Mouse (Mus musculus): Measurements from ENCODE around the gene Celf1.
A peak's percentile ranks its signal among the peaks of the same experiment; 100 is the strongest.

Celf1 gene

DNA sequence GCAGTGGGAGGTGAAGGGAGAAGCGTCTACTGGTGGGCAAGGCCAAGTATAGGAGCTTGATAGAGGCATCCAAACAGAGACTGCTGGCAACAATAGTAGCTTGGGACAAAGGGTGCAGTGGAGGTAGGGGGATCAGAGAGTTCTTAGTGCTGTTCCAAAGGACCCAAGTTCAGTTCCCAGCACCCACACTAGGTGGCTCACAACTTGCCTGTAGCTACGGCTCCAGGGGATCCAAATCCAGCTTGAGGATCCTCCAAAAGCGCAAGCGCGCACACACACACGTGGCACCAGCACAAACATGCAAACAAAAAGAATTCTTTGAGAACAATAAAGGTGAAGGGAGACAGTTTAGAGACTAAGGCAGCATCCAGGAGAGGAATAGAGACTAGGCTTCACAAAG lies 124.0 kb downstream of the Celf1 start:
- DNase-seq, result no peak

DNA sequence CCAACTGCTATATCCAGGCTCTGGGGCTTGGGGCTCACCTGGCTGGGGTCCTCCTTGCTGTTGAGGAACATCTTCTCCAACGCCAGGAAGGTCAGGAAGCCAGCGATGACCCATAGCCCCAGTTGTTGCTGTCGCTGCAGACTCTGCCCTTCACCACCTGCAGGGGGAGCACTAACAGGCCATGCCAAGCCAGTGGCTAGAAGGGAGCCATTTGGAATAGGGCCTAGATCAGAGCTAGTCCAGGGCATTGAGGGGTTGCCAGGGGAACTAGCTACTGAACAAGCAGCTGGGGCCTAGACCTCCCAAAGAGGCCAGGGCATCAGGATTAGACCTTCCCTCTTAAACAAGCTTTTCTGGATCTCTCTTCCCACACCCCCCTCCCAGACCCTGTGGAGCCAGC lies 125.4 kb downstream of the Celf1 start:
- DNase-seq, result peak; percentile 62

DNA sequence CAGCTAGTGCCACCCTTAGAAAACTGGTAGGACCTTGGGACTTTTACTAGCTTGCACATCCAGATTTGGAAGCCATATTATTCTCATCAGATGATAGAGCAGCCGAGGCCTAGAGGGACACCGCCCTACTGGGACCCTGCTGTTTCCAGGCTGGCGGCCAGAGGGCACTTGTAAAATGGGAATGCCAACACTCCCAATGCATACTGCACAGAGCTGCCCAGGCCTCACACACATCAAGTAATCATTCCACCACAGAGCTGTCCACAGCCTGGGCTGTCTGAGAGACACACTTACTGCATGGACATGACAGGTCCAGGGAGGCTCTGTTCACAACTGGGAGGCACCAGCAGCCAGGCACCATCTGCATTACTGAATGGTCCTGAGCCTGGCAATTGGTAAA lies 126.3 kb downstream of the Celf1 start:
- no peak for DNase-seq

DNA sequence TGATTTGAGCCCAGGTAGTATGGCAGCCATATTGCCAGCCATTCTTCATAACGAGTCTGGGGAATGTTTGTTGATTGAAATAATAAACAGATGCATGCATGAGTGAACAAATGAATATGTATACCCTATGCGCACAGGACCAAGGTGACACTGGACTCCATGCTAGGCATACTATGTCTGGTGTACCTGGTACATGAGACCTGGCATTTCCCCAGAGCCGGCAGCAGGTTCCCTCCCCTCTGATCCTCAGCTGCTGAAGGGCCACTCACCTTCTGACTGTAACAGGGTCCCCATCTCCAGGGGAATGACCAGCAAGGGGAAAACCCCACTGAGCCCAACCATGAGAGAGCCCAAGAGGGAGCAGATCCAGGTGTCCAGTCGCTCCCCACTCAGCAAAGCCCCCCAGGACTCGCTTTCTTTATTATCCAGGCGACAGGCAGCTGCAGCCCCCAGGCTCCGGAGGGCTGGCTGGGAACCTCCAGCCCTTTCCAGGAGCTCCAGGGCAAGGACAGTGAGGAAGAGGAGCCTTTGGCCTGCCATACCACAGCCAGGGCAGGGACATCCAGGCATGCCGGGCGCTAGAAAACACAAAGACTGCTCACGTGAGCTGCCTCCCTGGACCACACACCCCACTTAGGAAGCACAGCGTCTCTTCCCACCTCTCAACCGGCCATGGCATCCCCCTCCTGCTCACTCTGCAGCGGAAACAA lies 128.1 kb downstream of the Celf1 start:
- DNase-seq, result no peak

DNA sequence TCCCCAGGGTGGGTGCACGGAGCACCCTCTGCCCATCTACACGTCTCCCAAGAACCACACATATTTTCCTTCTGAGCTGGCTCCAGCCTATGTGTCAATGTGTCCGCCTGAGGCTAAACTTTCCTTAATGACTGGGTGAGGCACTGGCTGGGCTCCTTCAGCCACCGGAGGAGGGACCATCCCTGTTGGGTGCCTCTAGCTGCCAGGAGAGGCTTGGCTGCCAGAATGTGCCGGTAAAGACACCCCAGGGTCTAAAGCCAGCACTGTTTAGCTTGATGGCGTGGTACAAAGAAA lies 128.6 kb downstream of the Celf1 start:
- DNase-seq, result no peak

All from cerebellum, adult 9-11 months (tissue).